Mouse (Mus musculus) bone marrow, adult 2 months (tissue): ENCODE data around the gene Alx3.

Source experiments
- CTCF ChIP-seq: fragments of 200-500 bp; IDR thresholded peaks from 2 replicates; pipeline ENCODE4 v1.5.1; 2011; ENCODE audit warnings: low read length, control low read depth; ENCODE audit not compliant: control insufficient read depth, insufficient read depth
- POLR2A ChIP-seq: fragments of 200-500 bp; IDR thresholded peaks from 2 replicates; pipeline ENCODE4 v1.6.1; 2011; ENCODE audit warnings: low read depth, mild to moderate bottlenecking, control low read depth, low read length, borderline replicate concordance; ENCODE audit not compliant: control insufficient read depth

DNA sequence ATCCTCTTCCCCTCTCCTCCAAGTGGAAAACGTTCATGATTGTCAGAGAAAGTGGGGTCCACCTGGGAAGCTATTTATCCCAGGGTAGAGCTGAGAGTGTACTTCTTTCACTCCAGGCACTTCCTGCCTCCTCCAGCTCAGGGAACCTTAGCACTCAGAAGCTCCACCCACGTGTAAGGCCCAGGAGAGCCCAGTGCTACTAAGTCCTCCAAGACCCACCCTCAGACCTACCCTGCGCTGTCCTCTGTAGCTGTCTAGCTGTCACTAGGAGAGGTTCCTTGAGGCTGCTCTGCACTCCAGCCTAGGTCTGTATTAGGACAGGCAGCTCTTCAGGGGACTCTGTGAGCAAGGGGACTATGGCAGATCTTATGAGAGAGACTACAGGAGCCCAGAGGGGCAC, 36.1 kb upstream of the Alx3 start:
- no peak for TF ChIP-seq POLR2A
- TF ChIP-seq CTCF = no peak
